Mouse (Mus musculus) CH12.LX (cell line): Measurements from ENCODE around the gene Schip1. TPM values are rescaled to one million over a fixed set of nuclear protein-coding genes. Genes with fewer than 3 reads are reported as not detected.

Source experiments
- DNase-seq: peaks from one replicate; pipeline ENCODE4 v3.0.0-alpha.2; 2013; ENCODE audit errors: extremely low read depth
- H3K27ac ChIP-seq: 2 replicates; pipeline ENCODE4 v1.5.1; 2012; ENCODE audit warnings: low read depth, mild to moderate bottlenecking, control low read depth, moderate library complexity; ENCODE audit not compliant: insufficient read depth
- H3K27me3 ChIP-seq: replicated peaks from 2 replicates; pipeline ENCODE3; 2012; ENCODE audit warnings: inconsistent platforms
- H3K36me3 ChIP-seq, 2 experiments: replicated peaks in 1 of 2; 2 replicates each; pipeline versions ENCODE3 to v1.6.1; 2012; ENCODE audit warnings: inconsistent platforms in 1 of 2, low read length in 1 of 2, mild to moderate bottlenecking in 1 of 2, mixed read lengths in 1 of 2, moderate library complexity in 1 of 2; ENCODE audit not compliant: control insufficient read depth in 1 of 2, insufficient read depth in 1 of 2
- H3K4me1 ChIP-seq, 2 experiments: 2 replicates each; pipeline ENCODE4 v1.6.1; 2012; ENCODE audit warnings: inconsistent platforms in 1 of 2, moderate library complexity in 1 of 2; ENCODE audit not compliant: insufficient read depth in 2 of 2, control insufficient read depth in 1 of 2
- H3K4me2 ChIP-seq: 2 replicates; pipeline ENCODE4 v1.6.1; 2012; ENCODE audit warnings: low read depth, mild to moderate bottlenecking, control low read depth; ENCODE audit not compliant: poor library complexity, insufficient read depth, severe bottlenecking
- H3K4me3 ChIP-seq, 3 experiments: fragments of 150-350 bp in 1 of 3; sonication (generic) in 1 of 3; replicated peaks in 1 of 3; 2 replicates each; pipeline versions ENCODE3 to v1.5.1; 2011 to 2012; ENCODE audit warnings: low read depth in 2 of 3, low read length in 2 of 3, mild to moderate bottlenecking in 2 of 3, moderate library complexity in 2 of 3, control low read depth in 1 of 3, improper control_type of control experiment in 1 of 3, inconsistent platforms in 1 of 3, mixed read lengths in 1 of 3; ENCODE audit not compliant: poor library complexity in 1 of 3
- H3K79me2 ChIP-seq: replicated peaks from 2 replicates; pipeline ENCODE4 v1.6.1; 2012; ENCODE audit warnings: mild to moderate bottlenecking, moderate library complexity; ENCODE audit not compliant: control insufficient read depth, poor library complexity, insufficient read depth, severe bottlenecking; ENCODE audit errors: extremely low read depth
- H3K9ac ChIP-seq: 2 replicates; pipeline ENCODE4 v1.6.1; 2012; ENCODE audit warnings: low read depth, mild to moderate bottlenecking, control low read depth, moderate library complexity; ENCODE audit not compliant: insufficient read depth
- H3K9me3 ChIP-seq: replicated peaks from 2 replicates; pipeline ENCODE3; 2012; ENCODE audit warnings: low read length, inconsistent platforms, mixed read lengths
- BHLHE40 ChIP-seq: IDR thresholded peaks from 2 replicates; pipeline ENCODE4 v1.6.1; 2011; ENCODE audit warnings: mild to moderate bottlenecking, low read depth, low read length, improper control_type of control experiment
- CHD1 ChIP-seq: IDR thresholded peaks from 2 replicates; pipeline ENCODE4 v1.6.1; 2012; ENCODE audit warnings: low read depth, low read length, improper control_type of control experiment, inconsistent platforms
- CTCF ChIP-seq, 2 experiments: IDR thresholded peaks in 1 of 2; conservative IDR thresholded peaks in 1 of 2; 2 replicates each; pipeline ENCODE4 v1.5.1; 2011 to 2012; ENCODE audit warnings: low read depth in 2 of 2, low read length in 2 of 2, improper control_type of control experiment in 1 of 2, inconsistent platforms in 1 of 2, mild to moderate bottlenecking in 1 of 2, moderate library complexity in 1 of 2
- ELF1 ChIP-seq: IDR thresholded peaks from 2 replicates; pipeline ENCODE4 v1.6.1; 2014; ENCODE audit warnings: low read depth, mild to moderate bottlenecking, inconsistent platforms, low read length, improper control_type of control experiment
- EP300 ChIP-seq: IDR thresholded peaks from 2 replicates; pipeline ENCODE4 v1.6.1; 2011; ENCODE audit warnings: low read length, improper control_type of control experiment
- ETS1 ChIP-seq: conservative IDR thresholded peaks from 2 replicates; pipeline ENCODE4 v1.6.1; 2012; ENCODE audit warnings: low read depth, mild to moderate bottlenecking, inconsistent platforms, low read length, improper control_type of control experiment, moderate library complexity
- GABPA ChIP-seq: IDR thresholded peaks from 2 replicates; pipeline ENCODE4 v1.6.1; 2012; ENCODE audit warnings: low read depth, low read length, improper control_type of control experiment, inconsistent platforms; ENCODE audit not compliant: insufficient replicate concordance
- IRF4 ChIP-seq: IDR thresholded peaks from 2 replicates; pipeline ENCODE4 v1.6.1; 2014; ENCODE audit warnings: low read depth, mild to moderate bottlenecking, inconsistent platforms, low read length, improper control_type of control experiment
- JUN ChIP-seq: IDR thresholded peaks from 2 replicates; pipeline ENCODE4 v1.6.1; 2011; ENCODE audit warnings: low read depth, mild to moderate bottlenecking, low read length, improper control_type of control experiment, moderate library complexity; ENCODE audit not compliant: insufficient read depth
- JUND ChIP-seq: conservative IDR thresholded peaks from 2 replicates; pipeline ENCODE4 v1.6.1; 2011; ENCODE audit warnings: low read depth, low read length, improper control_type of control experiment
- KAT2A ChIP-seq: IDR thresholded peaks from 2 replicates; pipeline ENCODE4 v1.6.1; 2012; ENCODE audit warnings: low read length, improper control_type of control experiment, inconsistent platforms; ENCODE audit not compliant: insufficient replicate concordance
- MAFK ChIP-seq: IDR thresholded peaks from 2 replicates; pipeline ENCODE4 v1.6.1; 2011; ENCODE audit warnings: low read length, improper control_type of control experiment; ENCODE audit not compliant: insufficient replicate concordance
- MXI1 ChIP-seq: IDR thresholded peaks from 2 replicates; pipeline ENCODE4 v1.6.1; 2011; ENCODE audit warnings: mild to moderate bottlenecking, low read depth, low read length, improper control_type of control experiment
- MYC ChIP-seq: IDR thresholded peaks from 2 replicates; pipeline ENCODE4 v1.6.1; 2011; ENCODE audit warnings: low read depth, mild to moderate bottlenecking, improper control_type of control experiment, low read length
- NELFE ChIP-seq: IDR thresholded peaks from 2 replicates; pipeline ENCODE4 v1.6.1; 2011; ENCODE audit warnings: low read depth, low read length, improper control_type of control experiment
- NRF1 ChIP-seq: IDR thresholded peaks from 2 replicates; pipeline ENCODE4 v1.6.1; 2014; ENCODE audit warnings: low read depth, mild to moderate bottlenecking, inconsistent platforms, low read length, improper control_type of control experiment, moderate library complexity
- PAX5 ChIP-seq: IDR thresholded peaks from 2 replicates; pipeline ENCODE4 v1.6.1; 2012; ENCODE audit warnings: low read length, inconsistent platforms, mixed read lengths
- POLR2A ChIP-seq: IDR thresholded peaks from 2 replicates; pipeline ENCODE4 v1.6.1; 2011; ENCODE audit warnings: low read depth, mild to moderate bottlenecking, improper control_type of control experiment, low read length
- POLR2AphosphoS2 ChIP-seq: IDR thresholded peaks from 2 replicates; pipeline ENCODE4 v1.6.1; 2011; ENCODE audit warnings: low read depth, low read length, improper control_type of control experiment
- RAD21 ChIP-seq: IDR thresholded peaks from 2 replicates; pipeline ENCODE4 v1.6.1; 2011; ENCODE audit warnings: low read depth, mild to moderate bottlenecking, low read length, improper control_type of control experiment, moderate library complexity
- RCOR1 ChIP-seq: conservative IDR thresholded peaks from 2 replicates; pipeline ENCODE4 v1.6.1; 2012; ENCODE audit warnings: low read depth, mild to moderate bottlenecking, inconsistent platforms, low read length, improper control_type of control experiment
- SIN3A ChIP-seq: IDR thresholded peaks from 2 replicates; pipeline ENCODE4 v1.6.1; 2012; ENCODE audit warnings: low read length, improper control_type of control experiment, inconsistent platforms
- TBP ChIP-seq: conservative IDR thresholded peaks from 2 replicates; pipeline ENCODE4 v1.6.1; 2011; ENCODE audit warnings: low read depth, low read length, improper control_type of control experiment
- TCF12 ChIP-seq: IDR thresholded peaks from 2 replicates; pipeline ENCODE4 v1.6.1; 2014; ENCODE audit warnings: low read depth, mild to moderate bottlenecking, inconsistent platforms, low read length, improper control_type of control experiment
- USF1 ChIP-seq: IDR thresholded peaks from 2 replicates; pipeline ENCODE4 v1.6.1; 2014; ENCODE audit warnings: low read depth, mild to moderate bottlenecking, inconsistent platforms, low read length, improper control_type of control experiment
- ZC3H11A ChIP-seq: IDR thresholded peaks from 2 replicates; pipeline ENCODE4 v1.6.1; 2012; ENCODE audit warnings: low read depth, mild to moderate bottlenecking, inconsistent platforms, low read length, improper control_type of control experiment
- ZKSCAN1 ChIP-seq: IDR thresholded peaks from 2 replicates; pipeline ENCODE4 v1.6.1; 2012; ENCODE audit warnings: low read depth, inconsistent platforms, low read length, improper control_type of control experiment, borderline replicate concordance
- ZMIZ1 ChIP-seq: IDR thresholded peaks from 2 replicates; pipeline ENCODE4 v1.6.1; 2012; ENCODE audit warnings: low read depth, mild to moderate bottlenecking, inconsistent platforms, low read length, improper control_type of control experiment
- ZNF384 ChIP-seq: IDR thresholded peaks from 2 replicates; pipeline ENCODE4 v1.6.1; 2012; ENCODE audit warnings: low read depth, low read length, improper control_type of control experiment, inconsistent platforms
- dilution Hi-C: fragments of 300-500 bp; cut with MboI; formaldehyde crosslinking; loops from 2 replicates; pipeline ENCODE4 v1.14.3; 2020; ENCODE audit warnings: low sequenced_read_pairs; ENCODE audit not compliant: extremely low pct_unique_long_range_greater_than_20kb, extremely low pct_ligation_motif_present
- in situ Hi-C: fragments of 300-500 bp; cut with MboI; formaldehyde crosslinking; loops from 3 replicates; pipeline ENCODE4 v1.14.3; 2019; ENCODE audit warnings: low sequenced_read_pairs, low pct_ligation_motif_present, low pct_unique_long_range_greater_than_20kb, mixed read lengths
- polyA plus RNA-seq: library from polyadenylated mRNA; unstranded; fragments of >175 nt; gene quantifications from 2 replicates; pipeline ENCODE4 v1.2.1, GENCODE M21; 2012; ENCODE audit warnings: low read depth; ENCODE audit not compliant: insufficient read length
- total RNA-seq, 2 experiments: library from RNA; depleted of rRNA; stranded (reverse); fragments of 300-350 nt in 1 of 2; fragments of >200 nt in 1 of 2; gene quantifications; 2 replicates each; pipeline ENCODE4 v1.2.3; 2012 to 2014

Gene Schip1
- total and polyA plus RNA-seq, 3 experiments: 0.25 to 0.36 TPM; not detected in 1

GRCm38 (mm10) chr3:68576948-68577347 is 512.3 kb downstream of the Schip1 start:
- in situ Hi-C loops: no loop called here
- H3K9ac ChIP-seq: no peak overlapping the region
- dilution Hi-C loops: no loop called here
- H3K27ac ChIP-seq: no peak overlapping the region
- H3K36me3 ChIP-seq: no peaks in the 10 kb centered on the region
- no peaks in the 10 kb centered on the region for H3K79me2 ChIP-seq
- no peaks in the 10 kb centered on the region; a peak in 1 of 4 replicates for H3K4me1 ChIP-seq
- TF ChIP-seq ELF1: no peak
- no peak for TF ChIP-seq ETS1
- no peak for TF ChIP-seq JUND
- no peak for TF ChIP-seq EP300
- TF ChIP-seq RCOR1: no peak
- TF ChIP-seq USF1: no peak
- TF ChIP-seq GABPA: no peak
- no peak for TF ChIP-seq NRF1
- TF ChIP-seq ZC3H11A: no peak
- no peak for TF ChIP-seq TBP
- no peak for TF ChIP-seq POLR2AphosphoS2
- TF ChIP-seq MAFK: no peak
- TF ChIP-seq NELFE: no peak
- no peak for TF ChIP-seq JUN
- TF ChIP-seq CHD1: no peak
- TF ChIP-seq ZNF384: no peak
- TF ChIP-seq BHLHE40: no peak
- no peak for TF ChIP-seq KAT2A
- no peak for TF ChIP-seq ZMIZ1
- TF ChIP-seq ZKSCAN1: no peak
- H3K4me2 ChIP-seq: no peak overlapping the region
- no peaks in the 10 kb centered on the region for H3K27me3 ChIP-seq
- DNase-seq: no peak
- no peak overlapping the region for H3K4me3 ChIP-seq
- no peaks in the 10 kb centered on the region for H3K9me3 ChIP-seq

DNA sequence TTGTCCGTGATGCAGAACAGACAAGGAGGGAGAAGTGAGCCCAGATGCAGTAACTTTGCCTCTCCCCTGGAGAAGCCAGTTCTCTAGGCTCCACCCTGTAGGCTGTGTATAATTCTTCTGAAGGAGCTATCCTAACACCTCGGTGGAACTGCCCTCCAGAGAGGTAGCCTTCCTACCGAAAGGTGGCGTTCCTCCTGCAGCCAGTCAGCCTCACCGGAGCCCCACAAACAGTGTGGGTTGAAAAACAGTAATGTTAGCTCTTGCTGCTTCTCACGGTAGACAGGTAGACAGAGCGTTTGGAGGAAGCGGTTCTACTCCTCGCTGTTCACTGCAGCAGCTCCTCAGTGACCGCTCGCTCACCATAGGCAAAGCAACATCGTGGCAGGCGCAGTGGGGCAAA is 517.0 kb downstream of the Schip1 start:
- Histone ChIP-seq H3K79me2 (no peaks in the 10 kb centered on the region), H3K4me1 (no peaks in the 10 kb centered on the region; a peak in 1 of 4 replicates), H3K36me3 (no peaks in the 10 kb centered on the region), H3K4me2 (no peak overlapping the region), H3K27ac (no peak overlapping the region), H3K4me3 (no peak overlapping the region), H3K9ac (no peak overlapping the region), H3K27me3 (no peaks in the 10 kb centered on the region), H3K9me3 (no peaks in the 10 kb centered on the region)
- no peak for DNase-seq
- dilution Hi-C loops (no loop called here), in situ Hi-C loops (no loop called here)
- no peak for TF ChIP-seq CHD1
- TF ChIP-seq JUND: no peak
- TF ChIP-seq BHLHE40: no peak
- no peak for TF ChIP-seq NRF1
- TF ChIP-seq POLR2AphosphoS2: no peak
- no peak for TF ChIP-seq MAFK
- TF ChIP-seq JUN: no peak
- TF ChIP-seq ZMIZ1: no peak
- no peak for TF ChIP-seq MXI1
- TF ChIP-seq RAD21: no peak
- TF ChIP-seq ZC3H11A: no peak
- TF ChIP-seq PAX5: no peak
- TF ChIP-seq ELF1: no peak
- no peak for TF ChIP-seq TBP
- TF ChIP-seq SIN3A: no peak
- no peak for TF ChIP-seq TCF12
- no peak for TF ChIP-seq CTCF (conservative IDR thresholded peaks at IDR 0.05 in 1 of 2, IDR thresholded peaks at IDR 0.05 in 1 of 2; ENCODE audit: low read depth in 2 of 2, low read length in 2 of 2)
- no peak for TF ChIP-seq IRF4
- TF ChIP-seq POLR2A: no peak
- no peak for TF ChIP-seq MYC
